Mouse (Mus musculus) spleen, adult 2 months (tissue): Measurements from ENCODE around the gene Gm13277. TPM values are rescaled to one million over a fixed set of nuclear protein-coding genes. Genes with fewer than 3 reads are reported as not detected.
"Not testable (repeated sequence)": the region's sequence is repeated elsewhere in the genome, so short reads cannot be mapped to it uniquely, and the experiment has no call there.

ENCODE experiments used
- DNase-seq, 2 experiments: peaks; one replicate each; pipeline versions ENCODE4 v3.0.0 to v3.0.0-alpha.2; 2012 to 2021; ENCODE audit warnings: low spot score in 2 of 2, low read depth in 1 of 2
- H3K27ac ChIP-seq: fragments of 200-500 bp; 2 replicates; pipeline ENCODE4 v1.5.1; 2012; ENCODE audit warnings: low read length, inconsistent platforms; ENCODE audit not compliant: insufficient read depth
- H3K27me3 ChIP-seq: fragments of 200-500 bp; 2 replicates; pipeline ENCODE4 v1.6.1; 2012; ENCODE audit warnings: mild to moderate bottlenecking, moderate library complexity, low read length, inconsistent platforms; ENCODE audit not compliant: control insufficient read depth, insufficient read depth
- H3K36me3 ChIP-seq: fragments of 200-500 bp; 2 replicates; pipeline ENCODE4 v1.6.1; 2012; ENCODE audit warnings: mild to moderate bottlenecking, low read length, inconsistent platforms; ENCODE audit not compliant: control insufficient read depth, insufficient read depth
- H3K4me1 ChIP-seq: fragments of 200-500 bp; 2 replicates; pipeline ENCODE4 v1.6.1; 2011; ENCODE audit warnings: inconsistent platforms; ENCODE audit not compliant: control insufficient read depth, insufficient read depth, insufficient read length
- H3K4me3 ChIP-seq: fragments of 200-500 bp; 2 replicates; pipeline ENCODE4 v1.5.1; 2011; ENCODE audit warnings: mild to moderate bottlenecking, inconsistent platforms; ENCODE audit not compliant: insufficient read depth, insufficient read length; ENCODE audit errors: extremely low read depth
- CTCF ChIP-seq: fragments of 200-500 bp; IDR thresholded peaks from 2 replicates; pipeline ENCODE4 v1.5.1; 2011; ENCODE audit warnings: mild to moderate bottlenecking, inconsistent platforms; ENCODE audit not compliant: insufficient read depth, insufficient read length, insufficient replicate concordance; ENCODE audit errors: extremely low read depth
- POLR2A ChIP-seq: fragments of 200-500 bp; IDR thresholded peaks from 2 replicates; pipeline ENCODE4 v1.6.1; 2011; ENCODE audit warnings: low read depth, low read length, inconsistent platforms
- WGBS: fragments of 180-500 bp; shearing (Covaris S2); methylation state at CpG from one replicate; pipeline ENCODE4 v1.1.7; 2018; 5-methylcytosine and 5-hydroxymethylcytosine counted together
- polyA plus RNA-seq: library from polyadenylated mRNA; depleted of rRNA; stranded (reverse); fragments of >200 nt; gene quantifications from 2 replicates; pipeline ENCODE4 v1.2.3, GENCODE M21; 2012; rRNA removed

Gm13277 gene
- polyA plus RNA-seq = not detected in 2 replicates

GRCm38 (mm10) chr4:88788402-88788801 lies at the start of gene Gm13277:
Gene Gm13277 (plus strand): TSS chr4:88788632.
- not testable (repeated sequence) for H3K4me1 ChIP-seq, H3K4me3 ChIP-seq, H3K27me3 ChIP-seq, H3K36me3 ChIP-seq, H3K27ac ChIP-seq
- peak; percentile 28; the same call in 1 of the 2 replicates for TF ChIP-seq CTCF
- peak in 1 of 2 experiments; percentile 63 for DNase-seq
- WGBS = 0% methylated on average over 1 of the region's 28 CpGs

- no peak for TF ChIP-seq CTCF
- TF ChIP-seq POLR2A = no peak
- 73% methylated on average over 6 of the region's 6 CpGs for WGBS
- H3K36me3 ChIP-seq = no peaks in the 10 kb centered on the region
- no peak overlapping the region for H3K4me3 ChIP-seq
- no peaks in the 10 kb centered on the region for H3K27me3 ChIP-seq
- no peaks in the 10 kb centered on the region; the same call in 1 of the 2 replicates for H3K4me1 ChIP-seq
- DNase-seq = no peak
- no peak overlapping the region for H3K27ac ChIP-seq
Measured at GRCm38 (mm10) chr4:88739036-88739435, 49.4 kb upstream of the Gm13277 start.

GRCm38 (mm10) chr4:88741426-88741825 lies 47.0 kb upstream of the Gm13277 start:
- Histone ChIP-seq H3K4me1 (no peaks in the 10 kb centered on the region; the same call in 1 of the 2 replicates), H3K27me3 (no peaks in the 10 kb centered on the region), H3K36me3 (no peaks in the 10 kb centered on the region), H3K4me3 (no peak overlapping the region), H3K27ac (no peak overlapping the region)
- 30% methylated on average over 4 of the region's 4 CpGs for WGBS
- TF ChIP-seq CTCF (no peak), POLR2A (no peak)
- no peak for DNase-seq

GRCm38 (mm10) chr4:88742771-88743371 lies 45.6 kb upstream of the Gm13277 start:
- 18% methylated on average over 7 of the region's 7 CpGs for WGBS
- Histone ChIP-seq H3K4me3 (no peak overlapping the region), H3K36me3 (no peaks in the 10 kb centered on the region), H3K27ac (no peak overlapping the region), H3K27me3 (no peaks in the 10 kb centered on the region), H3K4me1 (no peaks in the 10 kb centered on the region; the same call in 1 of the 2 replicates)
- no peak for DNase-seq
- TF ChIP-seq POLR2A (no peak), CTCF (no peak)

- WGBS = 85% methylated on average over 3 of the region's 3 CpGs
Measured at GRCm38 (mm10) chr4:88744207-88744606, 44.2 kb upstream of the Gm13277 start.

GRCm38 (mm10) chr4:88749926-88750325 lies 38.5 kb upstream of the Gm13277 start:
- Histone ChIP-seq H3K27ac (no peak overlapping the region), H3K4me3 (no peak overlapping the region), H3K4me1 (no peaks in the 10 kb centered on the region), H3K27me3 (no peaks in the 10 kb centered on the region), H3K36me3 (no peaks in the 10 kb centered on the region)
- DNase-seq = no peak
- 89% methylated on average over 6 of the region's 6 CpGs for WGBS
- no peak for TF ChIP-seq POLR2A
- no peak for TF ChIP-seq CTCF

More at GRCm38 (mm10) chr4:88744207-88744606, 44.2 kb upstream of the Gm13277 start:
- no peaks in the 10 kb centered on the region for H3K36me3 ChIP-seq
- no peak overlapping the region for H3K4me3 ChIP-seq
- no peak overlapping the region for H3K27ac ChIP-seq
- H3K27me3 ChIP-seq = no peaks in the 10 kb centered on the region
- no peak for TF ChIP-seq CTCF
- TF ChIP-seq POLR2A = no peak
- H3K4me1 ChIP-seq = no peaks in the 10 kb centered on the region; the same call in 1 of the 2 replicates
- DNase-seq = no peak

- DNase-seq = peak in 1 of 2 experiments; percentile 70
- not testable (repeated sequence) for H3K27me3 ChIP-seq, H3K36me3 ChIP-seq, H3K4me1 ChIP-seq, H3K27ac ChIP-seq, H3K4me3 ChIP-seq
- WGBS = 94% methylated on average over 15 of the region's 15 CpGs
Measured at GRCm38 (mm10) chr4:88754818-88755340, 33.6 kb upstream of the Gm13277 start, which contains the start of gene Gm13271. Gene Gm13271 (plus strand): TSS chr4:88754868.

- DNase-seq = peak in 1 of 2 experiments; percentile 32
- H3K36me3 ChIP-seq, H3K27me3 ChIP-seq, H3K4me1 ChIP-seq: not testable (repeated sequence)
- WGBS = 7% methylated on average over 29 of the region's 31 CpGs
- peak overlapping the region; percentile 83 for H3K4me3 ChIP-seq
- H3K27ac ChIP-seq = peak overlapping the region; percentile 97
Measured at GRCm38 (mm10) chr4:88756581-88757513, 31.6 kb upstream of the Gm13277 start.
